Mouse (Mus musculus) midbrain, embryonic 16.5 days (tissue): ENCODE measurements at regions not wholly inside any gene's neighbourhood (a gene's known extent, or its start where the extent isn't known, plus 50 kb on each side); places are given as distances from the start of the nearest gene placed in this dataset.

Experiments used
- ATAC-seq: fragments of 200-750 bp; cut with Nextera tagmentation; 2 replicates; pipeline ENCODE4 v1.8.0; 2017; ENCODE audit warnings: moderate TSS enrichment
- H3K27ac ChIP-seq: fragments of 300-500 bp; sonication (generic); 2 replicates; pipeline ENCODE4 v1.5.1; 2014; ENCODE audit warnings: mild to moderate bottlenecking, low read length, mixed read lengths
- H3K27me3 ChIP-seq: fragments of 300-500 bp; sonication (generic); 2 replicates; pipeline ENCODE4 v1.6.1; 2014; ENCODE audit warnings: low read depth, low read length, mixed read lengths; ENCODE audit not compliant: control insufficient read depth, insufficient read depth
- H3K36me3 ChIP-seq: fragments of 300-500 bp; sonication (generic); 2 replicates; pipeline ENCODE4 v1.6.1; 2014; ENCODE audit warnings: mild to moderate bottlenecking, low read length, moderate library complexity, mixed read lengths; ENCODE audit not compliant: control insufficient read depth, insufficient read depth
- H3K4me1 ChIP-seq: fragments of 300-500 bp; sonication (generic); 2 replicates; pipeline ENCODE4 v1.6.1; 2014; ENCODE audit warnings: mild to moderate bottlenecking, low read length, mixed read lengths; ENCODE audit not compliant: control insufficient read depth, insufficient read depth
- H3K4me2 ChIP-seq: fragments of 300-500 bp; sonication (generic); 2 replicates; pipeline ENCODE4 v1.6.1; 2014; ENCODE audit warnings: mild to moderate bottlenecking, low read length, mixed read lengths
- H3K4me3 ChIP-seq: fragments of 300-500 bp; sonication (generic); 2 replicates; pipeline ENCODE4 v1.5.1; 2014; ENCODE audit warnings: low read depth, mild to moderate bottlenecking, low read length, moderate library complexity, mixed read lengths
- H3K9ac ChIP-seq: fragments of 300-500 bp; sonication (generic); 2 replicates; pipeline ENCODE4 v1.6.1; 2014; ENCODE audit warnings: low read depth, low read length, mixed read lengths
- H3K9me3 ChIP-seq: fragments of 300-500 bp; sonication (generic); replicated peaks from 2 replicates; pipeline ENCODE4 v1.6.1; 2014; ENCODE audit warnings: mild to moderate bottlenecking, low read length, mixed read lengths; ENCODE audit not compliant: control insufficient read depth, poor library complexity, severe bottlenecking
- WGBS: fragments of 180-500 bp; shearing (Covaris S2); extraction: QIAGEN DNeasy Blood & Tissue Kit; methylation state at CpG from one replicate; pipeline ENCODE4 v1.1.7; 2014; 5-methylcytosine and 5-hydroxymethylcytosine counted together

DNA sequence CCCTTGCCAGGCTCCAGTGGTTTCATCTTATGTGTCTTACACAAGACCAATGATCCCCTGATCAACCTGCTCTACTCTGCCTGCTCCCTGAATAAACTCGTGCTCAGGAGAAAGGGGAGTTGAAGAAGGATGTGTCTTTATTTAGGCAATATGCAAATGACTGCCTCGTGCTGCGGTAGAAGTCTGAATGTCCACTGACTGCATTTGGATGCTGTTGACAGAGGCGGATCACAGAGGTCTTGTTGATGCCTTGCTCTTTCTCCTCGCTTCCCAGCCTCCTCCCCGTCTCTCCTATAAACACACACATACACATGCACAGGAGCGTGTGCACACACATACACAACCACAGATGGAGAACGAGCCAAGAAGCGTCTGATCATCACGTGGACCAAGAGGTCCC is 90.2 kb downstream of the Actbl2 start:
- ATAC-seq, result no peak
- Histone ChIP-seq H3K27me3 (no peaks in the 10 kb centered on the region), H3K4me2 (no peak overlapping the region), H3K36me3 (no peaks in the 10 kb centered on the region), H3K27ac (no peak overlapping the region), H3K4me1 (no peaks in the 10 kb centered on the region), H3K9ac (no peak overlapping the region), H3K9me3 (no peaks in the 10 kb centered on the region), H3K4me3 (no peak overlapping the region)
- 78% methylated on average over 10 of the region's 10 CpGs for WGBS

DNA sequence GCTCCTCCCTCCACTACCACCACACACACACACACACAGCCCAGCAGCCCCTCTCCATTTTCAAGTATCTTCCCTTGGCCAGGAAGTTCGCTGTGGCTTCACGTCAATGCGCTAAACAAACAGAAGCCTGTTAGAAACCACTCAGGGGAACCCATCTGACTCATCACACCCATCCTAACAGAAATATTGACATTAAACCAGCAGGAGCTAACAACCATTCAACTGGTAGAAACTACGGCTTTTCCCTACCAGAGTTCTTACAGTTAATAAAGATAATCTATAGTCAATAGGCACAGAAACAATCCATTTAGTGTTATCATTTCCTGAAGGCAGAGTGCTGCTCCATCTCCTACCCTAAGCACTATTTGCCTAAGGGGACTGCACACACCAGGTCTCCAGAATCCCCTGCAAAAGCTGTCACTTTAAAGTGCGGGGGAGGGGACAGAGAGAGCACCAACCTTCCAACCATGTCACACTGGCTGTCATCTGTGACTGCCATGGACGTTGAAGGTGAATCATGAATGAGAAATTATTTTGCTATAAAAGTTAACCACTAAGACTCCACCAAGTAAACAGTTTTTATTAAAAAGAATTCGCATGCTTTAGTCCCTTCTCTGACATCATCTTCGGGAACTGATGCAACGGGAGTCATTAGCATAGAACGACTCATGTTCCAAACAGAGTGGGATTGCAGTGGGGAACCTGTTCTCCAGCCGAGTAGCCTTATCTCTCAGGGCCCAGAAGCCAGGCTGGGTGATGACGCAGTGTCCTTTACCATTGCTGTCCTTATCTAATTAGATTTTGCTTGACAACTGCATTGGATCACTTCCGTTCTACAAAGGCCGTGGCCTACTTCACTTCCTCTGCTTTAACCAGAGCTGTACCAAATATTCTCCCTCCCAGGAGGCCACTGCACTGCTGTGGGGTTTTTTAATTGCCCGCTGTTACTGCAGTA is 91.0 kb downstream of the Actbl2 start:
- ATAC-seq, result no peak
- no peaks in the 10 kb centered on the region for H3K36me3 ChIP-seq
- no peaks in the 10 kb centered on the region for H3K9me3 ChIP-seq
- no peaks in the 10 kb centered on the region for H3K27me3 ChIP-seq
- H3K27ac ChIP-seq, result no peak overlapping the region
- H3K4me2 ChIP-seq, result no peak overlapping the region
- WGBS, result 72% methylated on average over 15 of the region's 15 CpGs
- H3K9ac ChIP-seq, result no peak overlapping the region
- no peak overlapping the region for H3K4me3 ChIP-seq
- H3K4me1 ChIP-seq, result no peaks in the 10 kb centered on the region

- Histone ChIP-seq H3K4me3 (no peak overlapping the region), H3K4me2 (no peak overlapping the region), H3K4me1 (no peaks in the 10 kb centered on the region), H3K9me3 (no peaks in the 10 kb centered on the region), H3K9ac (no peak overlapping the region), H3K27me3 (no peaks in the 10 kb centered on the region), H3K36me3 (no peaks in the 10 kb centered on the region), H3K27ac (no peak overlapping the region)
- WGBS, result 85% methylated on average over 9 of the region's 9 CpGs
- ATAC-seq, result no peak
Observed at GRCm38 (mm10) chr13:111356520-111357456, 102.0 kb downstream of the Actbl2 start.

GRCm38 (mm10) chr13:111361456-111361855 is 106.6 kb downstream of the Actbl2 start:
- Histone ChIP-seq H3K4me3 (no peak overlapping the region), H3K9ac (no peak overlapping the region), H3K4me1 (no peaks in the 10 kb centered on the region), H3K9me3 (peaks cover 8% of the 10 kb centered on the region; the same call in 1 of the 2 replicates), H3K36me3 (no peaks in the 10 kb centered on the region), H3K4me2 (no peak overlapping the region), H3K27me3 (no peaks in the 10 kb centered on the region), H3K27ac (no peak overlapping the region)
- 83% methylated on average over 4 of the region's 4 CpGs for WGBS
- ATAC-seq, result no peak

DNA sequence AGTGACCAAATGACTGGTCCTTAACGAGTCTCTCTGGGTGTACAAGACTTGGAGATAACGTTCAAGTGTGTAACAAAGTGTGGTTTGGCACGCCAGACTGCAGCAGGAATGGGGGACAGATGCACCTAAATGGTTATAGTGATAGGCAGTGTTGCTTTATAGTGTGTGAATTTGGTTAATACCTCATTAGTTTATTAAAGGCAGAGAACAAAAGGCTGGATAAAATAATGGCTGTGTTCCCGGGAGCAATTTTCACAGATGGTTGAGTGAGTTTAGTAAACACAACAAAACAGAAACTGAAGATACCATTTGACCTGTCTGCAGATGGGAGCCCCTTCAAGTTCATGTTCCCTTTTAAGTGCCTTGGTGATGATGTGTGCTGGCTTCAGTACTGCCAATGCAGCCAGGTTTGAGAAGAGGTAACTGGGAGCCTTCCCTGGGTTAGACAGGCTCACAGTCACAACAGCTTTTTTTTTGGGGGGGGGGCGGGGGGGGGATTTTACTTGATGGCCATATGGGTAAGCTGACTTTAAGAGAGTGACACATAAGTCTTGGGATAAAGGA is 108.4 kb downstream of the Actbl2 start:
- Histone ChIP-seq H3K4me2 (no peak overlapping the region), H3K27ac (no peak overlapping the region), H3K27me3 (no peaks in the 10 kb centered on the region), H3K36me3 (no peaks in the 10 kb centered on the region), H3K4me1 (no peaks in the 10 kb centered on the region), H3K9ac (no peak overlapping the region), H3K9me3 (peaks cover 8% of the 10 kb centered on the region; the same call in 1 of the 2 replicates), H3K4me3 (no peak overlapping the region)
- no peak for ATAC-seq
- WGBS, result 38% methylated on average over 5 of the region's 5 CpGs

DNA sequence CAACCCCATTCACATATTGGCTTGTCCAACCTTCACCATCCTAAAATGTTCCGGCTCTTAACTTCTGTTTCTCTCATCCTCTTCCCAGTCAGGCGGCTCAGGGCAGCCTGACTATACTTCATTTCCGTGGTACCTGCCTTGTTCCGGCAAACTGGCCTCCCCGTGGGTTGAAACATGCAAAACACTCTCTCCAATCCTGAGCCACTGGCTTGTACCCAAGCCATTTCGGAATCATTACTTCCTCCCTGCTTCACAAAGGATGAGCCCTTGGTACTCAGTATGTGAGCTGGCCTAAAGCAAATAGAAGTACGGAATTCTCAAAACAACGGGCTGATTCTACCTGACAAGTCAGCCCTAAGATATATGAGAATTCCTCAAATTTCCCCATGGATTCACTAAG is 112.1 kb downstream of the Actbl2 start:
- Histone ChIP-seq H3K27ac (no peak overlapping the region), H3K9me3 (peaks cover 8% of the 10 kb centered on the region; the same call in 1 of the 2 replicates), H3K36me3 (no peaks in the 10 kb centered on the region), H3K4me2 (no peak overlapping the region), H3K4me3 (no peak overlapping the region), H3K4me1 (no peaks in the 10 kb centered on the region), H3K27me3 (no peaks in the 10 kb centered on the region), H3K9ac (no peak overlapping the region)
- 77% methylated on average over 8 of the region's 8 CpGs for WGBS
- no peak for ATAC-seq

DNA sequence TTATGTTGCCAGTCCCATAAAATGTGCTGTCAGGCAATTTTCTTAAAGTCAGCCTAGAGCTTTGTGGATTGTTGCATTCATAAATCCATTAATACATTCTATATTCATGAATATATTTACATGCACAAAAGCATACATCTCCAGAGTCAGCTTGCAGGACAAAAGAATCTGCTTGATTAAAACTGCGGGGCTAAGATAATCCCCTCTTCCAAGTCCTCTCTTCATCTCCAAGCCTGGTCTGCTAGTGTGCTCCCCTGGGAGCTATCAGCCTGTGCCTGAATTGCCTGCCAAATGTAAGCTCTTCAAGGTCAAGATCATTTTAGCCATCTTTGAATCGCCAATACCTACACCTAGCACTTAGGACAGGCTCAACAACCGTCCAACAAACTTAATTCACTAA is 112.8 kb downstream of the Actbl2 start:
- Histone ChIP-seq H3K4me2 (no peak overlapping the region), H3K27me3 (no peaks in the 10 kb centered on the region), H3K27ac (no peak overlapping the region), H3K9ac (no peak overlapping the region), H3K4me3 (no peak overlapping the region), H3K9me3 (peaks cover 8% of the 10 kb centered on the region; the same call in 1 of the 2 replicates), H3K4me1 (no peaks in the 10 kb centered on the region), H3K36me3 (no peaks in the 10 kb centered on the region)
- 16% methylated on average over 3 of the region's 3 CpGs for WGBS
- ATAC-seq, result no peak

DNA sequence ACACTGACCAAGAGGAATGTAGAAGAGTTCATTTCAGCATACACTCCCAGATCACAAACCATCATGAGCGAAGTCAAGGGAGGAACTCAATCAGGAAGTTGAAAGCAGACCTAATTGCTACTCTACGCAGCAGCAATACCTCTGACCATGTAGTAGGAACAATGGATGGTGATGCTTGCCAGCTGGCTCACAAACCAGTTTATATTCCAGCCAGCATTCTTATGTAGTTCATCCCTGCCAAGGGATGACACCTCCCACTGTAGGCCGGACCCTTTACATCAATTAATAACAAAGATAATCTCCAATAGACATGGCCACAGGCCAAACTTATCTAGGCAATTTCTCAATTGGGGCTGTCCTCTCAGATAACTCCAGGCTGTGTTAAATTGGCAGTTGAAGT is 115.1 kb downstream of the Actbl2 start:
- no peak for ATAC-seq
- no peaks in the 10 kb centered on the region for H3K36me3 ChIP-seq
- no peaks in the 10 kb centered on the region for H3K27me3 ChIP-seq
- no peaks in the 10 kb centered on the region for H3K4me1 ChIP-seq
- H3K27ac ChIP-seq, result no peak overlapping the region
- 81% methylated on average over 3 of the region's 3 CpGs for WGBS
- no peak overlapping the region for H3K4me3 ChIP-seq
- H3K9ac ChIP-seq, result no peak overlapping the region
- no peak overlapping the region for H3K4me2 ChIP-seq
- peaks cover 7% of the 10 kb centered on the region; the same call in 1 of the 2 replicates for H3K9me3 ChIP-seq
